Mouse (Mus musculus): ENCODE measurements at regions not wholly inside any gene's neighbourhood (a gene's known extent, or its start where the extent isn't known, plus 50 kb on each side); places are given as distances from the start of the nearest gene placed in this dataset.

Small RNA genes in the stretch of these regions (microRNA-seq; reads per million reads assigned to microRNA genes)
- 0 reads per million in 2 experiments for gene Gm27392
